Mouse (Mus musculus) A20 (cell line): Measurements from ENCODE around the gene Neurl1b.

Source experiments
- DNase-seq: peaks from one replicate; pipeline ENCODE4 v3.0.0-alpha.2; 2011; ENCODE audit warnings: low read depth, low spot score

Gene Neurl1b

DNA sequence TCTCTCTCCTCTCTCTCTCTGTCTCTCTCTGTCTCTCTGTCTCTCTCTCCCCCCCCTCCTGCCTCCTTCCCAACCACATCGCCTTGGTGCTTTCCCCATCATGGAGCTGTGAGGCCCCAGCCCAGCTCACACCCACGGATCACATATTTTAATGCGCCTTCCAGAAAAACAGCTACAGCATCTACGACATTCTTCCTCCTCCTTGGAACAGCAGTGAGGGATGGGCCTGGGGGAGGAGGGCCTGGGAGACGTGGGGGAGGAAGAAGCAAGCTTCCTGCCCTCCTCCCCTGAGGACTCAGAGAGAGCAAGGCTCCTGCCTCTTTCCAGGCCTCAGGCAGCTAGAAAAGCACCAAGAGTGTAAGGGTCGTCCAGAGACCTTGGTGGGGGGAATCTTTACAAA is 17.3 kb upstream of the Neurl1b start:
- no peak for DNase-seq

DNA sequence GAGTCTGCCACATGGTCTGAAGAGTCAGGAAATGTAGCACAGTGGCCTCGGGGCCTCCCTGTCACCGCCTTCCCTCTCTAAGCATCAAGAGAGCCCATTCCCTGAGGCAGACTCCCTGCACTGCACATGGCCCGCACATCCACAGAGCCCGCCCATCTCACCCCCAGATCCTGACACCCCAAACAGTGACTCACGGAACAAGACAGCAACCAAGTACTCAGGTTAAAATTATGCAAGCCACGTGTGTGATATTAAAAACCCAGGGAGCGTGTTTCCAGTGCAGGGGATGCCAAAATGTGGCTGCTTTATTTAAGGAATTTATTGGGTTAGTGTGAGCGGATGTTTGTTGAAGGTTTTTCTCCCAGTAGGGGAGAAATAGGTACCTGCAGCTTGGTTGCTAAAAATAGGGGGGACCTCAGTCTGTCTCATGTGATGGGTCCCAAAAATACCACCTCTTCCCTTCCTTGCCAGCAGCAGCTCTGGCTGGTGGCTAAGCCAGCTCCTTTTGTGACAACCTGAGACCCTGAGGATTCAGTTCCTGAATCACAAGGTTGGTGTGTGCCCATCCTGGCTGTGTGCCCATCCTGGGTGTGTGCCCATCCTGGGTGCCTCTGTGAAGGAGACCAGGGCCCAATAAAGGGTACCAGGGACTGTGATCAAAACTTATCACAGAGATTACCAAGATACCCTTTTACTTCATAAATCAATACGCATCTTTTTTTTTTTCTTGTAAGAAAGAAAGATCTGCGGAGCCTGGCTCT is 9.1 kb upstream of the Neurl1b start:
- no peak for DNase-seq

DNA sequence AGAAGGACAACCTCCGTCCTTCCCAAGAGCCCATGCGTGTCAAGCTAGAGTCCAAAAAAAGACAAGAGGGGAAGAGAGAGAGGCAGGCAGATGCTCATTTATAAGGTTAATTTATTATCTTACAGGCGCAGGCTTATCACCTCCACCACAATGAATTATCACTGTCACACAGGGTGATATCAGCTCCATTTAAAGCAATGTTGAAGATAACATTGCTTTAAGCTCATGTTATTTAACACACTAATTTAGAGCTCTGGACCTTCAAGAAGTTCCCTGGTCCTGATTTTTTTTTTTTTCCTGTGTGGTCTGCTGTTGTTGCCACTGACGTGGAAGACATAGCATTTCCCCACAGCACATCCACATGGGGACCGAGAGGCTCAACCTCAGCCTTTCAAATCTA is 1.7 kb upstream of the Neurl1b start:
- no peak for DNase-seq

DNA sequence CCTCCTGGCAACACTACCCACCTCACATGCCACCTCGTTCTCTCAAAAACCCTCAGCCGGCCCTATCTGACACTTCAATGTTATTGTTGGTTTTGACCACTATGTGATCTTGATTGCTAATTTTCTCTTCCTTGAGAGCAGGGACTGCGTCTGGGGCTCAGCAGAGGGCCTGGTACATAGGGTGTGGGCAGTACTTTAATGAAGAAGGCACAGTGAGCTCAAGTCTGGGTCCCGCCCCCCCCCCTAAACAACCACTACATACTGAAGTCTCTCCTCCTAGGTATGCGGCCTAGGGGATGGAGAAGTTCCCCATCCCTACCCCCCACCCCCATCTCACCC is 476 bp upstream of the Neurl1b start:
- no peak for DNase-seq

DNA sequence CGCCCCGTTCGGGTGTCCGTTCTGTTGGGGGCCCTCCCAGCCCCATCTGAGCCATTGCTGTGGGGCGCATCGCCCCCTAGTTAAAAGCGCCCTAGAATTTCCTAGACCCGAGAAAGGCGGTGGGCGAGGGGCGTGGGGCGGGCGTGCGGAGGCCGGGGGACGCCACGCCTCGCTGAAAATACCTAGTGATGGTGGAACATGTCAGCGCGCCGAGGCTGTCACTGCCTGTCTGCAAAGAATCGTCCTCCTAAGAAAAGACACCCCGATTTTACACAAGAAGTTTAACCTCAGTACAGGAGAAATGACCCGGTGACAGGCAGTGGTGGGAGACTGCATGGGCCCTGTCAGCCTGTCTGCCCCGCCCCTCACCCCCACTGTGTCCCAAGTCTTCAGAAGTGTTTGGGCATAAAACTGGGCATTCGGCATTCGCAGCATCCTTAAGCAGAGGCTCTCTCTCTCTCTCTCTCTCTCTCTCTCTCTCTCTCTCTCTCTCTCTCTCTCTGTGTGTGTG is 781 bp downstream of the Neurl1b start:
- peak; percentile 4 for DNase-seq

DNA sequence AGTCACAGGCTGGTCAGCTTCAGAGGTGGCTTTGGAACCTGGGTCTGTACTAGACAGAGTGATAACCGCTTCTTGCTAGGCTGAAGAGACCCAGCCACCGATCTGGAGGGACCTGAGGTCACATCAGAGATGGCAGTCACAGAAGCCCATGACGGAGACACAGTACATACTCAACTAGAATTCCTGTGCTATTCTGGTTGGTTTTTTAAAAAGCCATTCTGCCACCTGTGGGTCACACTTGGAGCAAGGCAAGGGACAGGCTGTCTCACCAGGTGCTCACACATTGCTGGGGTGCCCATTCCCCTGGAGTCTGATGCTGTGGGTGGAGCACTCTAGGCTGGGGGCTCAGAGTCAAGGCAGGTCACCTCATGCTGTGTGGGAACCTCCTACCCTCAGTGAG is 1.5 kb downstream of the Neurl1b start:
- no peak for DNase-seq

DNA sequence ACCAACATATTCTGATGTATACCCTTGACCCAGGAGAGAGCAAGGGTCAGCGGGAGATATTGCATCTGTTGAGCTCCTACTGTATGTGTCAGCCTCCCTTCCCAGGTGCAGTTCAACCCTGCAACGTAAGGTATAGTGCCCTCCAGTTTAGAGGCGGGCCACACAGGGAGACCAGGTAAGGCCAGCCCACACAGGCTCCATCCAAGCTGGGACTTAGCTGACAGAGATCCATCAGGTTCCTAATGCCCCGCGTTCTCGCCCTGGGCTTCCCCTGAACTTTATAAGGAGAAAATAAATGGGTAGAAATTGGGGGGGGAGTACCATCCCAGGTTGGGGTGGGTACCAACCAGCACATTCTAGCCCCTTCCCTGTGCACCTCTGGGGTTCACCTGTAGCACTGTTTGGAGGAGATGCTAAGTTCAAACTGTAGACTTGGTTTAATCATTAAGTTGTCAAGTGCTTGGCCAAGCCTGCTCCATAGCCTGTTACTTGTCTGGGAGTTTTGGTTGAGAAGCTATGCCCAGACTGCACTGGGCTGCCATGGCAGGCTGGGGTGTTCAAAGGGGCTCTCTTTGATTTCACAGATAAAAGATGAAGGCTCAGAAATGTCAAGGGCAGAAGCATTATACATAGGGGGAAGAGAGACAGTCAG is 3.3 kb downstream of the Neurl1b start:
- no peak for DNase-seq

DNA sequence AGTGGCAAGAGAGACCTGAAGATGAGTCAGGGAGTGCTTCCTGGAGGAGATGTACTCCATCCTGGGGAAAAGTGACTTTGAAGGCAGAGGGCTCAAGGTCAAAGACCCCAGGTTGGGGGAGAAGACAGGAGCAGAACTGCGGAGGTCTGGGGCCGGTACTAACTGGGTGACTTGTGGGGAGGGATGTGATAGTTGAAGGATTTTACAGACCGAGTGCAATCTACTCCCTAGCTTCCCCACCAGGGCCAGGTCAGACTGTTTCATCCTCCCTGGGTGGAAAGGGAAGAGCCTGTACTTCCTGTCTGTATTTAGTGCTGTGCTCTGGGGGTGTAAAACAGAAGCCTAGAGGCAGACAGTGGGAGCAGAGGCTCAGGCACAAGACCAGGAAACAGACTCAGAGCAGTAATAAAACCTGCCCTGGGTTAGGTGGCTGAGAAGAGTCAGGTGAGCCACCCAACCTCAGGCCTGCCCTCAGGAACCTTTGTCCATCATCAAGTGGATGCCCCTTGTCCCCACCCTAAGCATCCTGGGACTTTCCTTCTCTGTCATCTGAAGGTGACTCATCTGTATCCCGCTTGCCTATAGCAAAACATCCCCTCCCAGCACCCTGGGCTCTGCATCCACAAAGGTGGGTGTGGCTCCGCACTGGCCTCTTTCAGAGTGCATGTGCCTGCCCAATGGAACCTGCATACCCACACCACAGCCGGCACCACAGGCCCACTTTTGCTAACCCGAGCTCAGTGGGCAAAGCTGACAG is 6.0 kb downstream of the Neurl1b start:
- DNase-seq: no peak

DNA sequence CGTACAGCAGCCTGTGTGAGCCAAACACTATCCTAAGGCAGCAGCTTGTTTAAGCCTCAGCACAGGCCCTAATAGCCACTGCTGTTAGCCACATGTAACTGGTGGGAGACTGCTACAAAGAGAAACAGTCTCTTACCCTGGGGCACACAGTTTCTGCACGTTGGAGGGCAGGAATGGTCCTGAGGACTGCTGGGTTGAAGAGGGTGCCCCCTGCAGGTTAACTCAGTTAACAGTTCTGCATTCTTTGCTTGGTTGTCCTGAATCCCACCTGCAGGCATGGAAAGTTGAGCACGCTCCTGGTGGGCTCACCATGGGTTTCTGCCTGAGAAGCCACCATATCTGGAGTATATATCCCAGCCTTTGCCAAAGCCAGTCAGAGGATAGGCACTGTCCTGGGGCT is 6.9 kb downstream of the Neurl1b start:
- DNase-seq: peak; percentile 46

DNA sequence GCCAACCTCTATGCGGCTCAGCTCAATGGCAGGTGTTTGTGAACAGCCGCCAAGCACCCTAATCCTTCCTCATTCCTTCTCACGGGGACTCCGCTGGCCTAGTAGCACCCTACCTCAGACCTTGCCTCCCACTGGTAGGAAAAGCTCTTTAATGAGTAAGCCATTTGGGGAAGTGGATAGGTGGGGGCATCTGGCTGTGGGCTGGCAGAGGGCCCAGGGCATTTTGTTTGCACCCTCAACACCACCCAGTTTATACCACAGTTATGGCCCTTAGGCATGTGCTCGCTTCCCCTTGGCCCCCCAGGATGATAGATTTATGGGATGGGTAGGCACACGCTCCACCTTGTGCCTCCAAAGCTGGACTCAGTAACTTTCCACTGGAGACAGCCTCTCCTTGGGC is 7.8 kb downstream of the Neurl1b start:
- no peak for DNase-seq

DNA sequence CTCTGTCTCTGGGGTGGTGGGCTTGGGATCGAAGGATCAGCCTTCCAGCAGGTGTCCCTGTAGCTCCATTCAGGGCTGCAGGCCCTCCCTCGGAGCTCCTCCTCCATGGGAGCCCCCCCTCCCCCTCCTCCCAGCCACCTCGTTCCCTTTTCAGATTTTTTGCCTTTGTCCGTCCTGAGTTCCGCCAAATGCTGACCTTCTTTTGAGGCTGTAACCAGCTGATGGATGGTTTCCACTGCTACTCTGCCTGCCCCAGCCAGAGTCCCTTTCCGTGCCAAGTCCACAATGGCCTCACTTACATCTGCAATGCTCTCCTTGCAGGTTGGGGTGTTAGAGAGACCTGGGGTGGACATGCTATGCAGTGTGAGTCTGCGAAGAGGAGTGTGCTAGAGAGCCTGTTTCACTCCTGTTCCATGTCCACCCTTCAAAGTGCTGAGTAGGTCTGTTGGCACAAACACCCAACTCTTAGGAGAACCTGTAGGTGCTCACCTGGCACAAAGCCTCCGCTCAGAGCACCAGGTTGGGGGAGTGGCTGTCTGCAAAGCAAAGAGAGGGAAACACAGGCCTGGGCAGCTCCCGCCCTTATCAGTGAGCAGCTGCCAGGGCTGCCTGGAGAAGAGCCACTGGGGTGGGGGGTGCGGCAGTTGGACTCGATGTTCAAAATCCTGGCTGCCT is 9.5 kb downstream of the Neurl1b start:
- DNase-seq: no peak

DNA sequence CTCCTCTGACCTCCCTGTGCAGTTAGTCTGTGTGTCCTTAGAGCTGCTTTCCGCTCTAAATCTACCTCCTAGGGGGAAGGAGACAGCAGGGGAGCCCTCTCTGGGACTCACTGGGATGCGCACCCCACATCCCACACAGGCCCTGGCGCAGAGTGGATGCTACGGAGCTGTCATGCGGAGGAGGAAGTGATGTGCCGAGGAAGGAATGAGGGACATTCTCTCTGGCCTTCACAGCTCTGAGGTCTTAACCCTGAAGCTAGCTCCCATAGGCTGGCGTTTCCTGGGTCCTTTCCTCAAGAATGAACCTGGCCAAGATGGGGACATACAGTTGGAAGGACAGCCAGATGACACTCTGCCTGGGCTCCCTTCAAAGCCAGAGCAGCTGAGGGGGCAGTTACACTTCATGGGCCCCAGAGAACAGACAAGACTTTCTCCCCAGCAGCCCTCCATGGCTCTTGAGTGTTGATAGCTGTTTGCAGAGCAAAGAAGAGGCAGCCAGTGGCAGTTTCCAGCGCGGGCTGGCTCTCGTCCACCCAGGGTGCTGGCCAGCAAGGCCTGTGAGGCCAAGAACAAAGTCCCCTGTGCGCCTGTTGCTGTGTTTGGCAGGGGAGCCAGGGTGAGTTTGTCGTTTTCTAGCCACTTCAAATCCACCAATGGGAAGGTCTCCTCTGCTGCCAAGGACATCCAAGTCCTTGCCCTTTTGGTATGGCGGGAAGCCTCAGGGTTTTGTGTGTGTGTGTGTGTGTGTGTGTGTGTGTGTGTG is 10.5 kb downstream of the Neurl1b start:
- no peak for DNase-seq

DNA sequence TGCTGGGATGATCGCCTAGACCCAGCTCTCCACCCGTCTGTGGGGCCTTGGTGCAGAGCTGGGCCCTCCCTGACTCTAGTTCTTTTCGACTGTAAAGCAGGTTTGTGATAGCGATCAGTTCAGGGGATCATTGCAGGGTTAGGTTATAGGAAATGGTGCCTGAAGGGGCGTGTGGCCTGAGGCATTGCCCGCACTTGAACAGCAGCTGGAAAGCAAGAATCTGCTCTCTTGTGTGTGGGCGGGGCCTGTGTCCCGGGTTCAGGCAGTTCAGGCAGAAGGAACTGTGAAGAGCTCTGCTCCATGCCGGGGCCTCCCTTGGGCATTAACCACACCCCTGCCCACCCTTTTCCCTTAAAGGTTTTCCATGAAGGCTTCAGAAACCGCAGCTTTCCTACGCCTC is 18.7 kb downstream of the Neurl1b start:
- no peak for DNase-seq

DNA sequence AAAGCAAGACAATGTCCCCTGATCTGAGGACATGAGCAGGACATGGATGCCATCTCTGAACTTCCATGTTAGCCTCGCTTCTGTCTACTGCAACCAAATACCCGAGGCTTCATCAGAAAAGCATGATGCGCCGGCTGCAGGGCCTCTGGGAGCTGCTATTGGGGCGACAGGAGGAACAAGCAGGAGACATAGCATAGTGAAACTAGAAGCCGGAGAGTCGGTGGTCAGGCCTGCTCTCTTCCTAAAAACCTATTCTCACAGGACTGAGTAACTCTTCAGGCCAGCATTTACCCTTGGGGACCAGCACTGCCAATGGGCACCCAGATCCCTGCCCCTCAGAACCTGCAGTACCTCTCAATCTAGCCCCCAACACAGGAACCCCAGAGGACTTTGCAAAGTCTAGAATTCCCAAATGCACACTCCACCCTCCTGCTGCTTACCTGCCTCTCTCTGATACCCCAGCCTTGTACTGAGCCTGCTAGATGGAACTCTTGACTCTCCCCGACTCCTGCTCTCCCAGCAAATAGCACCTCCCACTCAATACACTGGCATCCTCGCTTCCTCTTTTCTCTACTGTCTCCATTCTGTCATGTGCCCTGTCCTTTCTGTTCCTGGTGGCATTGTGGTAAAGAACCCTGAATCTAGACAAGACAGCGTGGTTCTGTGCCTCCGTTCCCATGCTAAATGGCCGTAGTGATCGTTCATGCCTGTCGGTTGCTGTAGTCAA is 22.6 kb downstream of the Neurl1b start:
- DNase-seq: no peak

DNA sequence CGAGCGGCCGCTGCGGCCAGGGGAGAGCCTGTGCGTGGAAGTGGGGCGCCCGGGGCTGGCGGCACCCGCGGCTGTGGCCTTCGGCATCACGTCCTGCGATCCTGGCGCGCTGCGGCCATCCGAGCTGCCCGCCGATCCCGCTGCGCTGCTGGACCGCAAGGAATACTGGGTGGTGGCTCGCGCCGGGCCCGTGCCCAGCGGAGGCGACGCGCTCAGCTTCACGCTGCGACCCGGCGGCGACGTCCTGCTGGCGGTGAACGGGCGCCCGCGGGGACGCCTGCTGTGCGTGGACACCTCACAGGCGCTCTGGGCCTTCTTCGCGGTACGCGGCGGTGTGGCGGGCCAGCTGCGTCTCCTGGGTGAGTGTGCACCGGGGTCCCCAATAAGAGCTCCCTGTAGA is 24.4 kb downstream of the Neurl1b start:
- DNase-seq: no peak

DNA sequence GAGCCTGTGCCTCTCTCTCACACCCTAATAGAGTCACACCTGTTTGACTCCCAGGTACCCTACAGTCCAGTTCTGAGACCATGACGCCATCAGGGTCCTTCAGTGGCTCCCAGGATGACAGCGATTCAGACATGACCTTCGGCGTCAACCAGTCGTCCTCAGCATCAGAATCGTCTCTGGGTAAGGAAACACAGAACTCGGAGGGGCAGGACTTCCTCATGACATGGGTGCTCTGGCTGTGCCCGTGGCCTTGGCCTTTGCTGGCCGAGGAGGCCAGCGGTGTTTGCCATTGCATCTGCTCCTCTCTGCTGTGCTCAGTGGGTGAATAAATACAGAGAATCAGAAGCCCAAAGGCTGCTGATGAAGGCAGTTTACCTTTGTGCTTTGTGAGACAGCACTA is 26.4 kb downstream of the Neurl1b start:
- no peak for DNase-seq

DNA sequence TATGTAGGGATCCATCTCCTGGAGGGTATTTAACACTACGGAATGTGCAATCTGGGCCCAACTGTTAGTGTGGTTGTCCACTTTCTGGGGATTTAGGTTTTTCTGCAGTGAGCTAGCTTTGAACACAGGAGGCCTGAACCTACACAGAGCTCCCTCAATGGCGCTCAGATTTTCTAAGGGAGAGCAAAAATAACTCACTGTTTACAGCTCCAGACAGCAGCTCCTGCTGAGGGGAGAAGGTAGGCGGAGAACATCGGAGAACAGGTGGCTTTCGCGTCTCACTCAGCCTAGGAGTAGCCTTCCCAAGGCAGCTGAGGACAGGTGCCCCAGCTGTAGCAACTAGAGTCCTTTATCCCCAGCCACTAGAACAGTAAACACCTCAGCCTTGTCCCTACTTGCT is 27.6 kb downstream of the Neurl1b start:
- DNase-seq: no peak

DNA sequence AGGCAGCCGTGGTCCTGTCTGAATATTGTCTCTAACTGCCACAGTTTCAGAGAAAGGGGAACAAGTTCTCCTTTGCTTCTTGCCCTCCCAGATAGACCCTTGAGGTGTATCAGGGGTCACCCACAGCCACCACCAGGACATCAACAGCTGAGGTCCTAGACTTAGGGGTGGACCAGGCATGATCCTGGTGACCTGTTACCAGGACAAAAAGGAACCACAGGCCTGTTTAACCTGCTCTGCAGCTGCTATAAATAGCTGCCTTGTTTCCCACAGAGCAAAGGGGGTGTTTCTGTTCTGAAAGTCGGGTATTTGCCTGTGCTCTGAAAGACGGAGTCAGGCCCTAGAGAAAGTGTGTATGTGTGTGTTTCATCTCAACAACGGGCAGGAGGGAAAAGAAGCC is 29.2 kb downstream of the Neurl1b start:
- DNase-seq: no peak

DNA sequence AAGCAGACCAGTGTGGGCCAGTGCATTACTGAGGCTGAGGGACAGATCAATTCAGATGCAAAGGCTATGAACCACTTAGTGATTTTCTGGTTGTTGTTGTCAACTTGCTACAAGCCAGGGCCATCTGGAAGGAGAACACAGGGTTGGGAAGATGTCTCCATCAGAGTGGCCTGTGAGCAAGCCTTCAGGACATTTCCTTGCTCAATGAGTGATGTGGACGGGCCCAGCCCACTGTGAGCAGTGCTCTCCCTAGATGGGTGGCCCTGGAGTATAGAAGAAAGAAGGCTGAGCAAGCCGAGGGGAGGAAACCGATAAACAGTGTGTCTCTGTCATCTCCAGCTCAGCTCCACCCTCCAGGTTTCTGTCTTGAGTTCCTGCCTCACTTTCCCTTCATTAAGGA is 34.8 kb downstream of the Neurl1b start:
- DNase-seq: no peak

DNA sequence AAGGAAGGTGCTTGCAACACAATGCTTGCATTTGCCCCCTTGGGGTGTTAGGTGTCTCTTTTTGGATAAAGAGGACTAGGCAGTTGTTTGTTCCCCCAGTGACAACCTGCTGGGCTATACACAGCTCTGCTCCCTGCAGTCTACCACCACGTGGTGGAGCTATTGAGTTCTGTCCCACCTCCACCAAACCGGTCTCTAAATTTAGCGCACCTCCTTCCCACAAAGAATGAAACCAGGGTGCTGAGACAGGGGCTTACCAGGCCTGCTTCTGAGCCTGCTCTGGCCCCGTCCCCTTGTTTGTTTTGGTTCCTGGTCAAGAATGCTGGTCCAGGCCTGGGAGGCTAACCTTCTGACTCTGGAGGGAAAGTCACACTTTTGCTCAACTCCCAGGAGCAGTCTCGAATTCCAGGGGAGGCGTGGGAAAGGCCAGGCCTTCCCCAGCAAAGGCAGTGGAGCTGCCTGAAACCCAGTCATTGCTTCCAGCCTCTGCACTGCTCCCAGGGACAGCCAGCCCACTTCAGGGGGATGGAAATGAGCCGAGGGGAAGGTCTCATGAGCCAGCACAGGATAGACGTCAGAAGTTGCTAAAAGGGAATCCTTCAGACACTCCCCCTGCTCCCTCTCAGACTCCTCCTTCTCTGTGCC is 37.1 kb downstream of the Neurl1b start:
- peak; percentile 70 for DNase-seq
